Mouse (Mus musculus): Measurements from ENCODE around the gene Atat1. TPM values are rescaled to one million over a fixed set of nuclear protein-coding genes. Genes with fewer than 3 reads are reported as not detected.

Atat1 gene
- total and polyA plus RNA-seq, 3 experiments: 10.5 to 18.3 (median 16.3) TPM

- ATAC-seq (ENCODE audit: extremely low read depth, insufficient number of reproducible peaks, low FRiP score, poor library complexity, severe bottlenecking): peak; percentile 92
- H3K4me1 ChIP-seq (ENCODE audit: insufficient read depth, low read depth, low read length): peaks cover 81% of the 10 kb centered on the region
Observed at GRCm38 (mm10) chr17:35927471-35927870, 17.6 kb upstream of the Atat1 start.

GRCm38 (mm10) chr17:35923281-35923680, 13.4 kb upstream of the Atat1 start:
- no peak for ATAC-seq (ENCODE audit: extremely low read depth, insufficient number of reproducible peaks, low FRiP score, poor library complexity, severe bottlenecking)
- Histone ChIP-seq H3K4me1 (ENCODE audit: insufficient read depth, low read depth, low read length) (peaks cover 88% of the 10 kb centered on the region), H3K36me3 (replicated peaks) (peaks cover 70% of the 10 kb centered on the region)

More at GRCm38 (mm10) chr17:35927471-35927870, 17.6 kb upstream of the Atat1 start:
- Histone ChIP-seq H3K36me3 (replicated peaks) (peaks cover 83% of the 10 kb centered on the region), H3K9me3 (replicated peaks) (no peaks in the 10 kb centered on the region), H3K27me3 (ENCODE audit: insufficient read depth, low read length) (no peaks in the 10 kb centered on the region), H3K4me3 (ENCODE audit: low read depth, low read length) (no peak overlapping the region; the same call in 1 of the 2 replicates)
- peak; percentile 64 for DNase-seq (ENCODE audit: low spot score)
- TF ChIP-seq TAL1 (conservative IDR thresholded peaks at IDR 0.05; ENCODE audit: low read depth, low read length) (peak; percentile 90), POLR2AphosphoS5 (IDR thresholded peaks at IDR 0.05; ENCODE audit: insufficient replicate concordance, low read depth, low read length) (no peak), CTCF (IDR thresholded peaks at IDR 0.05; ENCODE audit: low read depth, low read length) (no peak), GATA1 (IDR thresholded peaks at IDR 0.05; ENCODE audit: borderline replicate concordance, low read length) (no peak), GATA2 (IDR thresholded peaks at IDR 0.05; ENCODE audit: borderline replicate concordance, low read depth, low read length) (no peak)

GRCm38 (mm10) chr17:35922566-35922965, 12.7 kb upstream of the Atat1 start:
- TF ChIP-seq GATA2 (IDR thresholded peaks at IDR 0.05; ENCODE audit: borderline replicate concordance, low read depth, low read length) (no peak), GATA1 (IDR thresholded peaks at IDR 0.05; ENCODE audit: borderline replicate concordance, low read length) (no peak), TAL1 (conservative IDR thresholded peaks at IDR 0.05; ENCODE audit: low read depth, low read length) (no peak), CTCF (IDR thresholded peaks at IDR 0.05; ENCODE audit: low read depth, low read length) (no peak), POLR2AphosphoS5 (IDR thresholded peaks at IDR 0.05; ENCODE audit: insufficient replicate concordance, low read depth, low read length) (no peak; the same call in 1 of the 2 replicates)
- no peak for ATAC-seq (ENCODE audit: extremely low read depth, insufficient number of reproducible peaks, low FRiP score, poor library complexity, severe bottlenecking)
- Histone ChIP-seq H3K9me3 (replicated peaks) (no peaks in the 10 kb centered on the region), H3K4me3 (ENCODE audit: low read depth, low read length) (no peak overlapping the region; the same call in 1 of the 2 replicates), H3K27me3 (ENCODE audit: insufficient read depth, low read length) (no peaks in the 10 kb centered on the region), H3K4me1 (ENCODE audit: insufficient read depth, low read depth, low read length) (peaks cover 81% of the 10 kb centered on the region), H3K36me3 (replicated peaks) (peaks cover 67% of the 10 kb centered on the region)
- no peak for DNase-seq (ENCODE audit: low spot score)

More at GRCm38 (mm10) chr17:35923281-35923680, 13.4 kb upstream of the Atat1 start:
- H3K4me3 ChIP-seq (ENCODE audit: low read depth, low read length): no peak overlapping the region
- no peak for TF ChIP-seq GATA1 (IDR thresholded peaks at IDR 0.05; ENCODE audit: borderline replicate concordance, low read length)
- TF ChIP-seq CTCF (IDR thresholded peaks at IDR 0.05; ENCODE audit: low read depth, low read length): no peak
- no peak for DNase-seq (ENCODE audit: low spot score)
- no peaks in the 10 kb centered on the region for H3K9me3 ChIP-seq (replicated peaks)
- no peaks in the 10 kb centered on the region for H3K27me3 ChIP-seq (ENCODE audit: insufficient read depth, low read length)

GRCm38 (mm10) chr17:35921710-35922109, 11.8 kb upstream of the Atat1 start:
- ATAC-seq (ENCODE audit: extremely low read depth, insufficient number of reproducible peaks, low FRiP score, poor library complexity, severe bottlenecking) (no peak), DNase-seq (ENCODE audit: low spot score) (no peak)
- Histone ChIP-seq H3K4me3 (ENCODE audit: low read depth, low read length) (no peak overlapping the region), H3K4me1 (ENCODE audit: insufficient read depth, low read depth, low read length) (peaks cover 76% of the 10 kb centered on the region), H3K9me3 (replicated peaks) (no peaks in the 10 kb centered on the region), H3K36me3 (replicated peaks) (peaks cover 69% of the 10 kb centered on the region), H3K27me3 (ENCODE audit: insufficient read depth, low read length) (no peaks in the 10 kb centered on the region)
- TF ChIP-seq GATA1 (IDR thresholded peaks at IDR 0.05; ENCODE audit: borderline replicate concordance, low read length) (no peak), CTCF (IDR thresholded peaks at IDR 0.05; ENCODE audit: low read depth, low read length) (no peak), GATA2 (IDR thresholded peaks at IDR 0.05; ENCODE audit: borderline replicate concordance, low read depth, low read length) (no peak), POLR2AphosphoS5 (IDR thresholded peaks at IDR 0.05; ENCODE audit: insufficient replicate concordance, low read depth, low read length) (no peak), TAL1 (conservative IDR thresholded peaks at IDR 0.05; ENCODE audit: low read depth, low read length) (no peak)

GRCm38 (mm10) chr17:35920862-35921562, 11.1 kb upstream of the Atat1 start:
- H3K9me3 ChIP-seq (replicated peaks): no peaks in the 10 kb centered on the region
- TF ChIP-seq GATA1 (IDR thresholded peaks at IDR 0.05; ENCODE audit: borderline replicate concordance, low read length) (no peak), CTCF (IDR thresholded peaks at IDR 0.05; ENCODE audit: low read depth, low read length) (peak; percentile 39; the same call in 1 of the 2 replicates)
- H3K4me3 ChIP-seq (ENCODE audit: low read depth, low read length): peak overlapping the region; percentile 24; the same call in 1 of the 2 replicates
- H3K27me3 ChIP-seq (ENCODE audit: insufficient read depth, low read length): no peaks in the 10 kb centered on the region
- no peak for DNase-seq (ENCODE audit: low spot score)
- H3K36me3 ChIP-seq (replicated peaks): peaks cover 62% of the 10 kb centered on the region
- peaks cover 69% of the 10 kb centered on the region for H3K4me1 ChIP-seq (ENCODE audit: insufficient read depth, low read depth, low read length)
- ATAC-seq (ENCODE audit: extremely low read depth, insufficient number of reproducible peaks, low FRiP score, poor library complexity, severe bottlenecking): no peak

- no peak for ATAC-seq (ENCODE audit: extremely low read depth, insufficient number of reproducible peaks, low FRiP score, poor library complexity, severe bottlenecking)
- H3K4me3 ChIP-seq (ENCODE audit: low read depth, low read length): no peak overlapping the region; the same call in 1 of the 2 replicates
Observed at GRCm38 (mm10) chr17:35920384-35920783, 10.5 kb upstream of the Atat1 start.

More at GRCm38 (mm10) chr17:35920384-35920783, 10.5 kb upstream of the Atat1 start:
- DNase-seq (ENCODE audit: low spot score): no peak
- Histone ChIP-seq H3K27me3 (ENCODE audit: insufficient read depth, low read length) (no peaks in the 10 kb centered on the region), H3K36me3 (replicated peaks) (peaks cover 57% of the 10 kb centered on the region), H3K9me3 (replicated peaks) (no peaks in the 10 kb centered on the region), H3K4me1 (ENCODE audit: insufficient read depth, low read depth, low read length) (peaks cover 64% of the 10 kb centered on the region)
- TF ChIP-seq TAL1 (conservative IDR thresholded peaks at IDR 0.05; ENCODE audit: low read depth, low read length) (no peak), GATA1 (IDR thresholded peaks at IDR 0.05; ENCODE audit: borderline replicate concordance, low read length) (no peak), CTCF (IDR thresholded peaks at IDR 0.05; ENCODE audit: low read depth, low read length) (no peak), GATA2 (IDR thresholded peaks at IDR 0.05; ENCODE audit: borderline replicate concordance, low read depth, low read length) (no peak), POLR2AphosphoS5 (IDR thresholded peaks at IDR 0.05; ENCODE audit: insufficient replicate concordance, low read depth, low read length) (no peak; the same call in 1 of the 2 replicates)

Measured in G1E (cell line).